Mouse (Mus musculus) E14TG2a.4 (cell line): ENCODE data around the gene Zfp78.

Experiments
- CTCF ChIP-seq: conservative IDR thresholded peaks from 2 replicates; pipeline ENCODE4 v1.5.1; 2014; ENCODE audit warnings: low read length
- NANOG ChIP-seq: IDR thresholded peaks from 2 replicates; pipeline ENCODE4 v1.6.1; 2014; ENCODE audit warnings: borderline replicate concordance, low read length, mixed read lengths
- POU5F1 ChIP-seq: IDR thresholded peaks from 2 replicates; pipeline ENCODE4 v1.6.1; 2014; ENCODE audit warnings: low read length, borderline replicate concordance

GRCm38 (mm10) chr7:6331233-6331956 is 31.7 kb upstream of the Zfp78 start, which contains the start of gene Zfp583:
- TF ChIP-seq CTCF = no peak
- TF ChIP-seq NANOG = no peak
- TF ChIP-seq POU5F1 = no peak
